Mouse (Mus musculus): ENCODE measurements around the gene Tead3. TPM values are rescaled to one million over a fixed set of nuclear protein-coding genes. Genes with fewer than 3 reads are reported as not detected.

Tead3 gene
- total RNA-seq, 2 experiments from 2014 or later: 15.3 to 19.3 TPM

DNA sequence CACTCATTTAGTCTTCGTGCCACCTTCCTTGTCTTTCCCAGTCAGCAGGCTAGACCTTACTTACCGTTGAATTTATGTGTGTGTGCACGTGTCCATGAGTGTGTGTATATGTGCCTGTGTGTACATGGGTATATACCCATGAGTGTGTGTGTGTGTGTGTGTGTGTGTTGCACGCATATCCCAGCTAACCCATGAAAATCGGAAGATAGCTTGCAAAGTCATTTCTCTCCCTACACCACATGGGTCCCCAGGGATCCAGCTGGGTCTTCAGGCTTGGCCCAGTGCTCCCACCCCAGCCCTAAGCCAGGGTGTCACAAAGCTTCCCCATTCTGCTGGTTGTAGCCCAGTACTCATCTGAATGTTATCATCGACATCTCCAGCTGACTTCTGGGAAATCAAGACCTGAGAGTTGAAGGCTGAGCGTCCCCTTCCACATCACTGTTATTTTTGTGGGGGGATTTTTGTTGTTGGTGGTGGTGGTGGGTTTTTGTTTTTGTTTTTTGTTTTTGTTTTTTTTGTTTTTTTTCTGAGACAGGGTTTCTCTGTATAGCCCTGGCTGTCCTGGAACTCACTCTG is 68.7 kb downstream of the Tead3 start:
- intact Hi-C loops (cut with DNase I): no loop called here
- DNase-seq: no peak

Other genes with a start within 250 kb of the Tead3 start
- gene Scube3, start 208.7 kb downstream of the Tead3 start, total RNA-seq (2021): 1 to 10 TPM in 1 of 2 experiments, under 1 TPM in 1; 0.82 to 1.0 TPM
- 10 to 100 TPM; 21.4 to 26.9 TPM for gene Zfp523, start 173.7 kb downstream of the Tead3 start, total RNA-seq (2021)
- 1 to 10 TPM; 3.4 to 4.0 TPM for gene Def6, start 143.0 kb downstream of the Tead3 start, total RNA-seq (2021)
- 10 to 100 TPM; 28.0 to 28.8 TPM for gene Ppard, start 118.1 kb downstream of the Tead3 start, total RNA-seq (2021)
- gene Fance, start 37.3 kb downstream of the Tead3 start, total RNA-seq (2021): 10 to 100 TPM; 16.9 to 18.2 TPM
- gene Rpl10a, start 22.3 kb downstream of the Tead3 start, total RNA-seq (2021): 100 to 1,000 TPM; 584 to 595 TPM
- under 1 TPM; 0.86 to 0.94 TPM for gene Tulp1, start 14.4 kb upstream of the Tead3 start, total RNA-seq (2021)
- gene Fkbp5, start 166.7 kb upstream of the Tead3 start, total RNA-seq (2021): 10 to 100 TPM in 1 of 2 experiments, 1 to 10 TPM in 1; 9.8 to 52.9 TPM
- not detected for gene Armc12, start 180.0 kb upstream of the Tead3 start, total RNA-seq (2021)
- not detected for gene Clpsl2, start 198.6 kb upstream of the Tead3 start, total RNA-seq (2021)
- gene Clps, start 209.9 kb upstream of the Tead3 start, total RNA-seq (2021): not detected
- not detected for gene Lhfpl5, start 224.8 kb upstream of the Tead3 start, total RNA-seq (2021)